Mouse (Mus musculus) left cerebral cortex, postnatal 36 days (tissue): ENCODE results near the gene Fpr-rs6. TPM values are rescaled to one million over a fixed set of nuclear protein-coding genes. Genes with fewer than 3 reads are reported as not detected.

ENCODE experiments used
- DNase-seq, 2 experiments: peaks; one replicate each; pipeline ENCODE4 v3.0.0; 2021 to 2022; ENCODE audit warnings: low spot score in 2 of 2, mixed read lengths in 1 of 2
- intact Hi-C: fragments of 180-260 bp; cut with DNase I; formaldehyde crosslinking; loops from one replicate; pipeline ENCODE4 v1.15.1; 2025
- total RNA-seq, 2 experiments: library from RNA; stranded (reverse); gene quantifications; 2 replicates each; pipeline ENCODE4 v1.2.3; 2021

Fpr-rs6 gene
- total RNA-seq: not detected

- no peak for DNase-seq
- intact Hi-C loops: no loop called here
Measured at GRCm38 (mm10) chr17:20182997-20183396, at the start of gene Fpr-rs6. Fpr-rs6 (minus strand) TSS chr17:20183097.

Other genes starting within 250 kb of the Fpr-rs6 start
- not detected for gene Vmn2r104, start 134.8 kb downstream of the Fpr-rs6 start, total RNA-seq
- gene Fpr-rs7, start 68.9 kb downstream of the Fpr-rs6 start, total RNA-seq: not detected
- not detected for gene Vmn2r105, start 52.0 kb upstream of the Fpr-rs6 start, total RNA-seq
- not detected for gene Vmn2r106, start 102.5 kb upstream of the Fpr-rs6 start, total RNA-seq
- gene Vmn2r107, start 162.1 kb upstream of the Fpr-rs6 start, total RNA-seq: not detected
- not detected for gene Vmn1r224, start 231.0 kb upstream of the Fpr-rs6 start, total RNA-seq